Mouse (Mus musculus): ENCODE results near the gene Slx4. TPM values are rescaled to one million over a fixed set of nuclear protein-coding genes. Genes with fewer than 3 reads are reported as not detected.
"Not testable (repeated sequence)": the region's sequence is repeated elsewhere in the genome, so short reads cannot be mapped to it uniquely, and the experiment has no call there.

Gene Slx4
- total RNA-seq, 2 experiments from 2014 or later = 7.0 to 7.1 TPM

GRCm38 (mm10) chr16:4014040-4014668 lies 10.6 kb upstream of the Slx4 start:
- no peak for DNase-seq
- intact Hi-C loops (cut with DNase I) = no loop called here

- intact Hi-C loops (cut with DNase I) = no loop called here
- no peak for DNase-seq
Measured at GRCm38 (mm10) chr16:4012882-4013570, 9.5 kb upstream of the Slx4 start.

DNA sequence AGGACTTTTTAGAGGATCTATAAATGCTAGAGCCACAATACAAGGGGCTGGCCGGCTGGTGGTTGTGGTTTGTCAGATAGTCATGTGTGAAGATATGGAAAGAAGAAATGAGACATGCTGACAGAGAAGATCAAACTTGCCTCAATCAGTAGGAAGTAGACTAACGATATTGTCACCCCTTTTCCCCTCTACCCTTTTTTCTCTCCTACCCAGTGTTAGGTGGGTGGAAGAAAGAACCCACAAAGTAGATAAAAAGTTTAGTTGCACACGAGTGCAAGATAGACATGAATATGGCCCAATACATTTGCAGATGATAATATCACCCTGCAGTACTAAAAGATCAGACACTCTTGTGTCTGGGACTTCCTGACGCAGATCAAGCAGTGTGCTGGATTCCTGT lies 15.2 kb downstream of the Slx4 start:
- no peak for DNase-seq
- intact Hi-C loops (cut with DNase I) = no loop called here

DNA sequence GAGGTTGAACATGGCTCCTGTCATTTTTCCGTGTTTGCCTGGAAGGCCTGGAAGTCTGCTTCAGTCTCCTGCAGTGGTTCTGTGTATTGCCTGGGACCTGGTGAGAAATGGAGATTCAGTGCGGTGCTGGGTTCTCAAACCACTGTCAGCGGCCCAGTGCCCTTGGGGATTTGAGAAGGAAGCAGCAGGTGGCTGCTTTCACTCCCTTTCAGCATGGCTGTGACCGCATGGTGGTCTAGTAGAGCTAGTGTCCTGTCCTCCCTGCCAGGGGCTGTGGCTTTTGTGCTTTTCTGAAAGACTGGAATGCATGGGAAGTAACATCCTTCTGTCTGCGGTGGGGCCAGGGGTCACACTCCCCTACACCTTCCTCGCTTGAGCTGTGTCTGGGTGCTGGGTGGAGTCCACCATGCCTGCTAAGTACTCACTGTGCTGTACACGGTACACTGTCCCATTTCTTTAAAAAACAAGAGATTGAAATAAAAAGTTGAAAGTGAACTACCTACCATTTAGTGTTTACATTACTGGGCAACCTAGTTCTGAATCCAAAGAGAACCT lies 20.3 kb downstream of the Slx4 start:
- DNase-seq = no peak
- intact Hi-C loops (cut with DNase I) = no loop called here

DNA sequence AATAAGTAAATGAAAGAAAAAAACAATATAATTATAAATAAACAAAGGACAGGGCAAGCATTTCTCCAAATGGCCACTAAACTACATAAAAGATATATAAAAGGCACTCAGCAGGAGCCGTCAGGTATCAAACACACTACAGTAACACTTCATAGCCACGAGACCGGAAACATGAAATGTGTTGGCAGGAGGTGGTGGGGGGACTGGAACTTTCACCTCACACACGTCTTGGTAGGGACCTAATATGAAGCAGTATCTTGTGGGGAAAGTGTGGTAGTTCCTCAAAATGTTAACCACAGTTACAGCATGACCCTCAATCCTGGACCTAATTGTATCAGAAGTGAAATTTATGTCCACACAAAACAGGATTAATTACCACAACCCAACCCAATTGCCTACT lies 21.4 kb downstream of the Slx4 start:
- intact Hi-C loops (cut with DNase I) = no loop called here
- DNase-seq = no peak

DNA sequence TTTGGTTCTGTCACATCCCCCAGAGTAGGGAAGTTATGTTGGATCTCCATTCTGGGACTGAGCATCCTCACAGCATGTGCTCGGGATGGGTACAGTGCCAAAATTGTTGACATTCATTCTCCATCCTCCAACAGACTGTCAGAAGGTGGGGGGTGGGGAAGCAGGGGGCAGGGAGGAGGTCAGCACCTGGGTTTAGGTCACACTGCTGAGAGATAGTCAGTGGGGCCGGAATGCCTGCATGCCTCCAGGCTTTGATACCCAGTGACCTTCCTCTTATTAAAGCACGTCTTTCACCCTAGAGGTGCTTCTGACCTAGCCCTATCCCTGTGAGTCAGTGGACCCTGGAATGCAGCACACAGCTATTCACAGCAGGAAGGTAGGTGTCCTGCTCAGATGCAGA lies 26.9 kb downstream of the Slx4 start:
- intact Hi-C loops (cut with DNase I) = no loop called here
- DNase-seq = no peak

DNA sequence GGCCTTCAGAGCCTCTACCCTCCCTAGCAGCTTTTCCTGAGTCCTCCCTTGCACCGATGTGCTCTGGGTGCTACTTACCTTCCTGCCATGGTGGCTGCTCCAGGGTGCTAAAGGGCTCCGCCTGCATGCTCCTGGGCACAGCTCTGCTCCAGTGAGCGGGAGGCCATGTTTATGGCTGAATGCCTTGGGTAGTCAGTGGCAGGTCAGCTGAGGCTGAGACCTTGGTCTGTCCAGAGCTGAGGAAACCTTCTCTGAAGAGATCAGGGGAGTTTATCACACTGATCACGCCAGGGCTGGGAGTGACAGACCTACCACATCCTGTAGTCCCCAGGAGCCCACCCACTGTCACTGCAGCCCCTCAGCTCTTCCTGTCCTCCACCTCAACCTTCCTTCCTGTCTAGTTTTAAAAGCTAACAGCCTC lies 27.3 kb downstream of the Slx4 start, which contains the start of gene Nlrc3:
Nlrc3 (minus strand) TSS at position 382 of the 421 bp plus-strand sequence.
- intact Hi-C loops (cut with DNase I) = no loop called here
- DNase-seq = no peak

GRCm38 (mm10) chr16:3975658-3976057 lies 27.9 kb downstream of the Slx4 start:
- DNase-seq = no peak
- intact Hi-C loops (cut with DNase I) = no loop called here

DNA sequence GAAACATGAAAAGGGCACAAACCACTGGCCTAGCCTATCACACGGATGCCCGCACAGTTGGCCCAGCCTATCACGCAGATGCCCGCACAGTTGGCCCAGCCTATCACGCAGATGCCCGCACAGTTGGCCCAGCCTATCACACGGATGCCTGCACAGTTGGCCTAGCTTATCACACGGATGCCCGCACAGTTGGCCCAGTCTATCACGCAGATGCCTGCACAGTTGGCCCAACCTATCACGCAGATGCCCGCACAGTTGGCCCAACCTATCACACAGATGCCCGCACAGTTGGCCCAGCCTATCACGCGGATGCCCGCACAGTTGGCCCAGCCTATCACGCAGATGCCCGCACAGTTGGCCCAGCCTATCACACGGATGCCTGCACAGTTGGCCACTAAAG lies 29.1 kb downstream of the Slx4 start:
- not testable (repeated sequence) for DNase-seq

DNA sequence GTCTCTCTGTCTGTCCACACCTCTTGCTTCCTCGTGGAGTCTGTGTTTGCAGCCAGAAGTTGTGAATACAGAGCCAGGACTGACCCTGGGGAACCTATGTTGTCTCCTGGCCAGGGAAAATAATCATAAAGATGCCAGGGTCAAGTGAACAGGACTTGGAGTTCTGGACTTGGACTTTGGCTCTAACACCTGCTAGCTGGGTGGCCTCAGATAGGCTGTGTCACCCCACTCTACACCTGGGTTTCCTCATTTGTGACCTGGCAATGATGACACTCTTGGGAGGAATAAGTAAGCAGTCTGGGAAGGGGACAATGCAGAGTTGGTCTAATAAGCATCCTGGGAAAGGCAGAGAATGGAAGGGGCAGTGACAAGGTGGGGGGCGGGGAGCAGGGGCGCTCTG lies 38.0 kb downstream of the Slx4 start:
- DNase-seq = no peak
- intact Hi-C loops (cut with DNase I) = no loop called here

More for the DNA sequence above, 29.1 kb downstream of the Slx4 start:
- intact Hi-C loops (cut with DNase I) = not testable (repeated sequence)

GRCm38 (mm10) chr16:3964990-3965389 lies 38.6 kb downstream of the Slx4 start:
- intact Hi-C loops (cut with DNase I) = no loop called here
- no peak for DNase-seq

- intact Hi-C loops (cut with DNase I) = no loop called here
- DNase-seq = peak in 1 of 2 experiments; percentile 33
Measured at GRCm38 (mm10) chr16:3959261-3959660, 44.3 kb downstream of the Slx4 start.

DNA sequence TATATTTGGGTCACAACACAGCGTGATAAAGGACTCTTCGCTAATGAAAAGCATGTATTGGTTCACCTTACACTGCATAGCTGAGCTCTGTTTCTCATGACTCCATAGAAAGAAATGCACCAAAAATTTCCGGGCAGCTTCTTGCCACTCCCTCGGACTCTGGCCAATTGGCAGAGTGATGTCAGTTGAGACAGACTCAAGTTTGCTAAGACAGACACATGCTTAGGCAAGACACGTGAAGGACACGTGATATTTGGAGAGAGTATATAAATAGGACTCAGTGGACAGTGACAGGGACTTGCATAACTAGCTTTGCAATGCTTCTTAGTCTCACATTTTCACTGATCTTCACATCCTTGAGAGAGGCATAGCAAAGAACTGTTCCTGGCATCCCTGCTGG lies 47.2 kb downstream of the Slx4 start:
- intact Hi-C loops (cut with DNase I) = no loop called here
- peak; percentile 18 to 24 for DNase-seq

DNA sequence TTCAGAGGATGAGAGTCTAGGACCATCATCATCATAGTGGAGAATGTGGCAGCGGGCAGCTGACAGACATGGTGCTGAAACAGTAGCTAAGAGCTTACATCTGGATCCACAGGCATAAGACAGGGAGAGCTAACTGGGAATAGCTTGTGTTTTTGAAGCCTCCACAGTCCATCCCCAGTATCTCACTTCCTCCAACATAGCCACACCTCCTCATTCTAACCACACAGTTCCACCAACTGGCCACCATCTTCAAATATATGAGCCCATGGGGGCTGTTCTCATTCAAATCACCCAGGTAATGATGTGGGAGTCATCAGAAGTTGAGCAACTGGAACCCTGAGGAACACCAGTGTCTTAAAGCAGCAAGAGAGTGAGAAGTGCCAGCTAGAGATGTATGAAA lies 52.4 kb downstream of the Slx4 start:
- DNase-seq = no peak
- intact Hi-C loops (cut with DNase I) = no loop called here

GRCm38 (mm10) chr16:3934701-3935100 lies 68.9 kb downstream of the Slx4 start:
- no peak for DNase-seq
- intact Hi-C loops (cut with DNase I) = no loop called here

DNA sequence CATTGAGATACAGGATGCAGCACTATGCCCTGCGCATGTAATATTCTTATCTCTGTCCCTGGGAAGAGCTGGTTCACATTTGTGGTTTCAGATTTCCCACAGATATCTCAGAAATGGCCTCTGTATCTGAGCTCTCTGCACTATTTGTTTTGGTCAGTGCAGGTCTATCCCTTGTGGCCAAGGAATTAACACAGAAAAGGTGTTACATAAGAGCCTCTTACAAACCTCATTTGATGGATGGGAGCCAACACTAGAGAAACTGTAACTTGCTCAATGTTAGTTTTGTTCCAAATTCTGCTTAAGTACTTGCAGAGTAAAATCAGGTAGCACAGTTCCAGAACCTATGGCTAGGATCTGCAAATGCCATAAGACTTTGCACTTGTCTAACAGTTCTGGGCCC lies 69.5 kb downstream of the Slx4 start:
- intact Hi-C loops (cut with DNase I) = no loop called here
- no peak for DNase-seq

DNA sequence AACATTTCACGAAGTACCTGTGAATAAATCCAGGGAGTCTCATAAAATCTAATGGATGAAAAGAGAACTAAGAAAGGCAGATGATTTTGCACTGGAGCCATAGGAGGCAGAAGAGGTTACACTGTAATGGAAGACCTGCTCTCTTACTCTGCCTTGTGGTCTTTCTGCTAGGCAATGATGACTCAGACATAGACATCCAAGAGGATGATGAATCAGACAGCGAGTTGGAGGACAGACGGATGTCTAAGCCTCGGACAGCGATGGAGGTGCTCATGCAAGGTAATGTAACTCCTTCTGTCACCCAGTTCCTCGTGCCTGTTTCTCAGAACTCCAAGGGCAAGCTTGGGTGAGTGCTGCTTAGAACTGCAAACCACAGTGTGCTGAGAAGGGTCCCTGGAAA lies 70.0 kb downstream of the Slx4 start:
- intact Hi-C loops (cut with DNase I) = no loop called here
- no peak for DNase-seq

DNA sequence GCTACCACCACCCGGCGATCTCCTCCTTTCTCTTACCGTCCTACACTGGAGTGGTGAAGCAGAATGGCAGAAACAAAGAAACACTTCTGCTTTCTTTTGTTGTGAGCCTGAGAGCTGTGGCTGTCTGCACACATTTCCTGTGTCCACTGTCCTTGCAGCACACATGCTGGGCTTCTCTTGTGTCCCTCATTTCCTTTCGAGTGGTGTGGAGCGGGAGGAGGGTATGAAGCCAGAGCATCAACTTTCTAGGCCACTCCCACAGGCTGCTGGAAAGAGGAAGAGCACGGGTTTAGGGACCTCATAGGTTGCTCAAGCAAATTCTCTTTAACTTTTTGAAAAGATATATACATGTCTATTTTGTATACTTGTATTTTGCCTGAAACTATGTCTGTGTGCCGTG lies 74.4 kb downstream of the Slx4 start:
- no peak for DNase-seq
- intact Hi-C loops (cut with DNase I) = no loop called here
